Mouse (Mus musculus) frontal cortex, postnatal 25 days (tissue): ENCODE data around the gene Chaf1a.

Source experiments
- DNase-seq, 2 experiments: peaks; one replicate each; pipeline ENCODE4 v3.0.0; 2022; ENCODE audit warnings: low spot score in 2 of 2

Chaf1a gene

GRCm38 (mm10) chr17:56119431-56119830 is 79.2 kb downstream of the Chaf1a start:
- DNase-seq, result no peak

- DNase-seq, result no peak
Measured at GRCm38 (mm10) chr17:56119981-56120880, 80.0 kb downstream of the Chaf1a start.

- no peak for DNase-seq
Measured at GRCm38 (mm10) chr17:56121826-56122225, 81.6 kb downstream of the Chaf1a start, which contains the start of gene Lrg1. TSS of gene Lrg1 (minus strand) at chr17:56122001.
